Mouse (Mus musculus): Measurements from ENCODE around the gene Tex28.
A peak's percentile ranks its signal among the peaks of the same experiment; 100 is the strongest.
"Not testable (repeated sequence)": the region's sequence is repeated elsewhere in the genome, so short reads cannot be mapped to it uniquely, and the experiment has no call there.

Gene Tex28

DNA sequence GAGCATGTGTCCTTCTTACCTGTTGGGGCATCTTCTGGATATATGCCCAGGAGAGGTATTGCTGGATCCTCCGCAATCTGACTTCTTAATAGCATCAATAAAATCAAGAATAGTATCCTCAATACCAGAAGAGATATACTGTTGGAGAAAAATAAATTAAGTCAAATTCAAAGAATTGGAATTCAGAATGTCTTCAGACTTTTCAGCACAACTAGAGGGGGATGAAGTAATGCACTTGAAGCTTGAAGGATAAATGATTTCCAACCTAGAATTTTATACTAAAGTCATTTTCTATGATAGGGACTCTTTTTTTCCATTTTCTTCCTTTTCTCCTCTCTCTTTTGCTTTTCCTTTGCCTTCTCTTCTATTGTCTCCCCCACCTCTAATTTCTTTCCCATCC is at the start of gene Tex28:
Gene Tex28 (minus strand): TSS at position 101 of the 400 bp plus-strand sequence.
- no peak for DNase-seq (ENCODE audit: low spot score)

GRCm38 (mm10) chrX:74203556-74203955 is 35.9 kb upstream of the Tex28 start:
- no peak for DNase-seq (ENCODE audit: low spot score)

DNA sequence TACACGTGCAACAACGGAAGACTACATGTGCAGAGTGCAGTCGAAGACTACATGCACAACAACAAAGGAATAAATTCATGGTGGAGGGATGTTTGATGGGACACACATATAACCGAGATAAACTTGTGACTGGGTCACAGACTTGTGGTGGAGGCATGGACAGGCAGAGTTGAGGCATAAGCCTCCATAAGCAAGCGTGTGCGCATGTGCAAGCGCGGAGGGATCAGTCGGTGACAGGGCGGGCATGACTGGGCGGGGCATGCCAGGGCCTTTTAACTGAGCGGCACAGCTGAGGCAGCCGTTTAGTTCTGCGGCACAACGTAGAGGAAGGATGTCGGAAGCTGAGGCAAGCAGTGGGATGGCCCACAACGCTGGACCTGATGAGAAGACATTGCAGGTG is 9.3 kb upstream of the Tex28 start, which contains the start of gene Tktl1:
Gene Tktl1 (plus strand): TSS at position 301 of the 400 bp plus-strand sequence.
- no peak for DNase-seq (ENCODE audit: low spot score)

GRCm38 (mm10) chrX:74135263-74135662 is 32.4 kb downstream of the Tex28 start, which contains the start of gene Mecp2:
Gene Mecp2 (minus strand): TSS chrX:74135363.
- not testable (repeated sequence) for DNase-seq (ENCODE audit: low spot score)

- DNase-seq (ENCODE audit: low spot score): no peak
These were observed 40.5 kb downstream of the Tex28 start, which contains the start of gene Opn1mw for GRCm38 (mm10) chrX:74127164-74127563. Gene Opn1mw (plus strand): TSS chrX:74127464.

DNA sequence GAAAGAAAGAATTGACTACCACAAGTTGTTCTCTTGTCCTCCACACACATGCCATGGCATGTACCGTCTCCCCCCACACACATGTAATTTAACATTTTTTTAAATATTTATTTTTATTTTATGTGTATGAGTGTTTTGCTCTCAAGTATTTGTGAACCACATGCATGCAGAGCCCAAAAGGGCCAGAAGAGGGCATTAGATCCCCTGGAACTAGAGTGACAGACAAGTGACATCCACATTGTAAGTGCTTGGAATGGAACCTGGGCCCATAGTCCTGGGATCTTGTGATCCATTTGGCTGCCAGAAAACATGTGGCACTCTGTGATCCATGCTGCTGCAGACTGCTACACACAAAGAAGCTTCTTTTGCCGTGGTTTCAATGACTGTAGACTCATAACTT is 42.7 kb downstream of the Tex28 start:
- no peak for DNase-seq (ENCODE audit: low spot score)

GRCm38 (mm10) chrX:74115511-74115910 is 52.1 kb downstream of the Tex28 start:
- DNase-seq (ENCODE audit: low spot score): peak; percentile 21

DNA sequence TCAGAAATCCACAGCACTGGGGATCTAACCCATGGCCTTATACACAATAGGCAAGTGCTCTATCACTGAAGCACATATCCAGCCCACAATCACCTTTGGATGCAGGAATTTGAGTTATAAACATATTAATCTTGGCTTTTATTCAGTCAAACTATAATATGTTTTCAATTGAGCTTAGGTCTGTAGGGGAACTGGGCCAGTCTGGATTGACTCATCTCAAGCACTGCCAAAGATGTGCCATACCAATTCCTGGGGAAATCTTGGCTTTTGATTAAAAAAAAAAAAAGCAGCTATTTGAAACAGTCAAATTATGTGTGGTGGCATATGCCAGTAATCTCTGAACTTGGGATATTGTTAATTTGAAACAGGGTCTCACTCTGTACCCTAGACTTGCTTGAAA is 53.6 kb downstream of the Tex28 start:
- no peak for DNase-seq (ENCODE audit: low spot score)

- DNase-seq (ENCODE audit: low spot score): no peak
These were observed 58.9 kb downstream of the Tex28 start for GRCm38 (mm10) chrX:74108747-74109146.

GRCm38 (mm10) chrX:74105916-74106315 is 61.7 kb downstream of the Tex28 start:
- DNase-seq (ENCODE audit: low spot score): no peak

DNA sequence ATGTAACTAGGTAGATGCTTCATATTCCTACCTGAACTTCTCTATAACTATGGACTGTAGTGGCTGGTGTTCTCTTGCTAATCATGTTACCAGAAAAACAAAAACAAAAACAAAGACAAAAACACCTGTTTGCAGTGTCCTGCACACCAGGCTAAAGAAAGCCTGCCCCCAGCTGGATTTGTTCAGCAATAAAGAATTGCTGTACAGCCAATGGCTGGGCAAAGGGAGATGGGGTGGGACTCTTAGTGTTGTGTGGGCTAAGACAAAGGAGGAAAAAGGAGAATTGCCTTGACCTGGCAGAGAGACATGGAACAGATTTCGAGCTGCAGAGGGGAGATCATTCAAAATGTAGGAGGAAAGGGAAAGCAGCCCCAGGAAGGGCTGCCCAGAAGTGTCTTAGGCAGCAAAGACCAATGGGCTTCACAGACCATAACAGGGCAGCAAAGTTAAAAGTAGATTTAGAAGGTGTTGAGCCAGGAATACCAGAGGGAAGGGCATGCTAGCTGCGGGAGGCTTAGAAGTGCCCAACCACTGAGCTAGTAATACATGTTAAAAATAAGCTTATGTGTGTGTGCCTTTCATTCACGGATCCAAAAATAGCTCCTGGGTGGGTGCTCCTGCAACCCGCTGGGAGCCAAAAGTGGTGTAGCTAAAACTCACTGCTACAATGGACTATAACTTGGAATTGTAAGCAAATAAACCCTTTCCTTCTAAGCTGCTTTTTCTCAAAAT is 64.0 kb downstream of the Tex28 start:
- no peak for DNase-seq (ENCODE audit: low spot score)

All from layer of hippocampus, adult 9-10 months (tissue).